Mouse (Mus musculus) limb, embryonic 15.5 days (tissue): Measurements from ENCODE around the gene Ssbp4. TPM values are rescaled to one million over a fixed set of nuclear protein-coding genes. Genes with fewer than 3 reads are reported as not detected.
A peak's percentile ranks its signal among the peaks of the same experiment; 100 is the strongest.

Source experiments
- ATAC-seq: fragments of 200-750 bp; cut with Nextera tagmentation; 2 replicates; pipeline ENCODE4 v1.8.0; 2017; ENCODE audit warnings: low read depth, moderate TSS enrichment; ENCODE audit not compliant: insufficient number of reproducible peaks, low FRiP score, low TSS enrichment
- H3K27ac ChIP-seq: fragments of 300-500 bp; sonication (generic); 2 replicates; pipeline ENCODE4 v1.5.1; 2015; ENCODE audit warnings: moderate library complexity, mild to moderate bottlenecking, inconsistent platforms
- H3K27me3 ChIP-seq: fragments of 300-500 bp; sonication (generic); 2 replicates; pipeline ENCODE4 v1.6.1; 2015; ENCODE audit warnings: inconsistent platforms
- H3K36me3 ChIP-seq: fragments of 300-500 bp; sonication (generic); 2 replicates; pipeline ENCODE4 v1.6.1; 2015; ENCODE audit warnings: inconsistent platforms
- H3K4me1 ChIP-seq: fragments of 300-500 bp; sonication (generic); 2 replicates; pipeline ENCODE4 v1.6.1; 2015; ENCODE audit warnings: inconsistent platforms
- H3K4me2 ChIP-seq: fragments of 300-500 bp; sonication (generic); 2 replicates; pipeline ENCODE4 v1.6.1; 2015; ENCODE audit warnings: mild to moderate bottlenecking, inconsistent platforms
- H3K4me3 ChIP-seq: fragments of 300-500 bp; sonication (generic); 2 replicates; pipeline ENCODE4 v1.5.1; 2015; ENCODE audit warnings: mild to moderate bottlenecking, inconsistent platforms
- H3K9ac ChIP-seq: fragments of 300-500 bp; sonication (generic); 2 replicates; pipeline ENCODE4 v1.6.1; 2015; ENCODE audit warnings: inconsistent platforms
- H3K9me3 ChIP-seq: fragments of 300-500 bp; sonication (generic); 2 replicates; pipeline ENCODE4 v1.6.1; 2016; ENCODE audit warnings: inconsistent platforms
- WGBS: fragments of 180-500 bp; shearing (Covaris S2); methylation state at CpG from one replicate; pipeline ENCODE4 v1.1.7; 2015; 5-methylcytosine and 5-hydroxymethylcytosine counted together
- polyA plus RNA-seq: library from polyadenylated mRNA; unstranded; fragments of >200 nt; fragmentation: Nextera tagmentation; extraction: Ambion mirVana; gene quantifications from 2 replicates; pipeline ENCODE4 v1.2.1, GENCODE M21; 2015

Gene Ssbp4
- polyA plus RNA-seq, 1 experiment from 2014 or later: 119 TPM

DNA sequence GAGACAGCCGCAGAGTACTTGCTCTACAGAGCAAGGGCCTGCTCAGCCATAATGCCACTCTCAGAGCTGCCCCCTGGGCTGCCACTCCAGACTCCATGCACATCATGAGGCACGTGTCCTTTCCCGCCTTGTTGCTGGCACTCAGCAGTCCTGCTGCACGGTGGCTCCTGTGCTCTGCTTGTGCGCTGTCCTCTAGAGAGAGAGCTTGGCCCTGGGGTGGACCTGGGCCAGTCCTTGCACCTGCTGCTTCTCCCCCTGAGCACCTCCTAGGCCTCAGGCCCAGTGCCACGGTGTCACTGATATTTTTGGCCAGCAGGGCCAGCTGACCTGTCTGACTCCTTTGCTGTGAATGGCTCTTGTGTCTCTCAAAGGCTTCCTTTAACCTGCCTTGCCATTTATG lies 37.7 kb downstream of the Ssbp4 start:
- Histone ChIP-seq H3K4me1 (no peaks in the 10 kb centered on the region), H3K9me3 (no peaks in the 10 kb centered on the region), H3K4me3 (no peak overlapping the region), H3K9ac (no peak overlapping the region), H3K4me2 (no peak overlapping the region), H3K36me3 (peaks cover 27% of the 10 kb centered on the region), H3K27me3 (no peaks in the 10 kb centered on the region), H3K27ac (no peak overlapping the region)
- WGBS: 79% methylated on average over 6 of the region's 6 CpGs
- peak; percentile 41; the same call in 1 of the 2 replicates for ATAC-seq

DNA sequence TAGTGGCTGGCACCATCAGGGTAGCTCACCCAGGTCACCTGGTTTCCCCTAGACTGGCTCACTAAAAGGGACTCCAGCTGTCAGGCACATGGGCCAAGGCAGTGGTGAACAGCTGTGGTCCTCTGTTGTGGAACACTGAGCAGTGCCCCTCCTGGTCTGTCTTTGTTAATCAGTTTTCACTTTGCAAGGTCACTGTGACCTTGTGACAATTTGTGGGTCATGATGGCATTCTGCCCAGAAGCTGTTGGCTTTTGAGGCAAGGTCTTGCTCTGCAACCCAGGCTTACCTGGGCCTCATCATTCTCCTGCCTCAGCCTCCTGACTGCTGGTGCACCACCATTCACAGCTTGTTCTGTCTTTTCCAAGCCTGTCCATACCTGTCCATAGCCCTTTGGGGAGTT lies 38.3 kb downstream of the Ssbp4 start:
- no peaks in the 10 kb centered on the region for H3K27me3 ChIP-seq
- H3K36me3 ChIP-seq: peaks cover 27% of the 10 kb centered on the region
- no peak overlapping the region for H3K4me3 ChIP-seq
- H3K27ac ChIP-seq: no peak overlapping the region
- no peak for ATAC-seq
- no peak overlapping the region for H3K9ac ChIP-seq
- H3K4me2 ChIP-seq: no peak overlapping the region
- no peaks in the 10 kb centered on the region for H3K9me3 ChIP-seq
- H3K4me1 ChIP-seq: peaks cover 6% of the 10 kb centered on the region

DNA sequence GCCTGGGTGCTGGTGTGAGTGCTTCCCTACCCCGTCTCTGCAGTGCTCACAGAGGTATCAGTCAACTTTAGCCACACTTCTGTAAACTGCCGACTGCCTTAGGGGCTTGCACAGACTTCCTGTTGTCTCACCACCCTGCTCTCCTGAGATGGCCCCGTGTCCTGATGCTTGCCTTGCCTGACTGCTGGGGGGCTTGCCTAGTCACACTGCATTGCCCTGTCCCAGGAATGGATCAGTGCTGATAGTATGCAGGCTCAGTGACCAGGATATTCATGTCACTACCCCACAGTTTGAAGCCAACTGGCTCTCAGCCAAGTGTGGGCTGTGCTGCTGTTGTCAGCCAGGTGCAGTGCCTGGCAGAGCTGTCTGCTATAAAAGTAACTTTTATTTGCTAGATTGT lies 43.1 kb downstream of the Ssbp4 start:
- H3K27ac ChIP-seq: no peak overlapping the region
- no peak overlapping the region for H3K9ac ChIP-seq
- ATAC-seq: no peak
- H3K36me3 ChIP-seq: peaks cover 7% of the 10 kb centered on the region
- no peak overlapping the region for H3K4me3 ChIP-seq
- 41% methylated on average over 3 of the region's 3 CpGs for WGBS
- no peak overlapping the region for H3K4me2 ChIP-seq
- no peaks in the 10 kb centered on the region for H3K27me3 ChIP-seq
- peaks cover 25% of the 10 kb centered on the region for H3K4me1 ChIP-seq
- H3K9me3 ChIP-seq: no peaks in the 10 kb centered on the region

DNA sequence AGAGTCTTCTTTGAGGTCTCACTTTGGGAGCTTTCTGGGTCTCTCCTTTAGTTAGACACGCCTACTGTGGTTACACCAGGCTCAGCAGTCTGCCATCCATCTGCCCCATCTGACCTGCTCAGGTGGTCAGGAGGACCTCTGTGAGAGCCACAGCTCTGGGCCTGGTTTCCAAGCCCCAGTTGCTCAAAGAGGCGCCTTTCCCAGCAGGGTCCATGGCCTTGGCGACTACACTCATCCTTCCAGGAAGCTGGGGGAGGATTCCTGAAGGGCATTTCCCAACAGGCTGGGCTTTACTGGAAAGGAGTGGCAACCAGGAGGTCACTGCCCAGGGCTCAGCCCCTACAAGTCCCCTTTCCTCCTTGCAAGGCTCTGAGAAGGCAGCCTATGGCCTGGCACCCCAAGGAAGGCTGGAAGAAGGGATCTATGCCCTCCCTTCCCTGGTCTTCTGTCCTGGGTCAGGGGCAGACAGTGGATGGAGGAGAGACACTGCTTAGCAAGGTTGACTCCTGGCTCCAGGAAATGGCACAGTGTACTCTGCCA lies 43.9 kb downstream of the Ssbp4 start:
- Histone ChIP-seq H3K9ac (no peak overlapping the region), H3K4me1 (peaks cover 32% of the 10 kb centered on the region), H3K4me2 (no peak overlapping the region), H3K9me3 (no peaks in the 10 kb centered on the region), H3K4me3 (no peak overlapping the region), H3K36me3 (peaks cover 4% of the 10 kb centered on the region), H3K27me3 (no peaks in the 10 kb centered on the region), H3K27ac (no peak overlapping the region)
- no peak for ATAC-seq
- 76% methylated on average over 3 of the region's 3 CpGs for WGBS

GRCm38 (mm10) chr8:70563763-70564387 lies 44.8 kb downstream of the Ssbp4 start:
- Histone ChIP-seq H3K4me1 (peaks cover 35% of the 10 kb centered on the region), H3K9ac (no peak overlapping the region), H3K36me3 (peaks cover 3% of the 10 kb centered on the region; the same call in 1 of the 2 replicates), H3K4me3 (no peak overlapping the region), H3K9me3 (no peaks in the 10 kb centered on the region), H3K27ac (no peak overlapping the region), H3K4me2 (no peak overlapping the region), H3K27me3 (no peaks in the 10 kb centered on the region)
- no peak for ATAC-seq
- 89% methylated on average over 6 of the region's 6 CpGs for WGBS

DNA sequence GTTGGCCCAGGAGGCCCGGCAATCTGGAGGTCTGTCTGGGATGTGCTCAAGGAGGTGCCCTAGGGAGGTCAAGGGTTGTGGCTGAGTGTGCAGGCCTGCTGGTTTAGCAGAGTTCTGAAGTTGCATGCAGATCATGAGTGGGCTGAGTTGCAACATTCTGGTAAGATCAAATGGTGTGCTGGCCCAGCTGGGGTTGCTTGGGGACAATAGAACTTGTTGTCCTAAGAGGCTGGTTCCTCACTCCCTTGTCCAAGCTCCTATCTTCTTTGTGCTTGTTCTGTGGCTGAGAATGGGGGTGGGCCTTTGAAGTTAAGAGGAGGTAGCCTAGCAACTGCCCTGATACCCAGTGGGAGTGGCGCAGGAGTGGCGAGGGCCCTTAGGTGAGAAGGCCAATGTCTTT lies 45.9 kb downstream of the Ssbp4 start:
- H3K4me3 ChIP-seq: no peak overlapping the region
- H3K9ac ChIP-seq: no peak overlapping the region
- no peak overlapping the region for H3K27ac ChIP-seq
- H3K9me3 ChIP-seq: no peaks in the 10 kb centered on the region
- no peaks in the 10 kb centered on the region for H3K27me3 ChIP-seq
- peaks cover 42% of the 10 kb centered on the region for H3K4me1 ChIP-seq
- 77% methylated on average over 3 of the region's 3 CpGs for WGBS
- no peak for ATAC-seq
- no peak overlapping the region for H3K4me2 ChIP-seq
- peaks cover 3% of the 10 kb centered on the region; the same call in 1 of the 2 replicates for H3K36me3 ChIP-seq

GRCm38 (mm10) chr8:70561809-70562535 lies 46.7 kb downstream of the Ssbp4 start:
- H3K27ac ChIP-seq: peak overlapping the region; percentile 47; the same call in 1 of the 2 replicates
- ATAC-seq: no peak

GRCm38 (mm10) chr8:70561357-70561756 lies 47.3 kb downstream of the Ssbp4 start:
- no peak for ATAC-seq
- H3K9me3 ChIP-seq: no peaks in the 10 kb centered on the region
- peaks cover 44% of the 10 kb centered on the region for H3K4me1 ChIP-seq
- no peaks in the 10 kb centered on the region for H3K27me3 ChIP-seq
- peak overlapping the region; percentile 47 for H3K27ac ChIP-seq
- no peak overlapping the region for H3K4me3 ChIP-seq
- H3K36me3 ChIP-seq: peaks cover 8% of the 10 kb centered on the region
- 63% methylated on average over 4 of the region's 4 CpGs for WGBS
- H3K9ac ChIP-seq: no peak overlapping the region
- no peak overlapping the region for H3K4me2 ChIP-seq

More at GRCm38 (mm10) chr8:70561809-70562535, 46.7 kb downstream of the Ssbp4 start:
- no peak overlapping the region for H3K4me2 ChIP-seq
- H3K36me3 ChIP-seq: peaks cover 8% of the 10 kb centered on the region
- H3K9me3 ChIP-seq: no peaks in the 10 kb centered on the region
- H3K4me3 ChIP-seq: no peak overlapping the region
- H3K4me1 ChIP-seq: peaks cover 44% of the 10 kb centered on the region
- no peaks in the 10 kb centered on the region for H3K27me3 ChIP-seq
- WGBS: 66% methylated on average over 7 of the region's 7 CpGs
- H3K9ac ChIP-seq: no peak overlapping the region

DNA sequence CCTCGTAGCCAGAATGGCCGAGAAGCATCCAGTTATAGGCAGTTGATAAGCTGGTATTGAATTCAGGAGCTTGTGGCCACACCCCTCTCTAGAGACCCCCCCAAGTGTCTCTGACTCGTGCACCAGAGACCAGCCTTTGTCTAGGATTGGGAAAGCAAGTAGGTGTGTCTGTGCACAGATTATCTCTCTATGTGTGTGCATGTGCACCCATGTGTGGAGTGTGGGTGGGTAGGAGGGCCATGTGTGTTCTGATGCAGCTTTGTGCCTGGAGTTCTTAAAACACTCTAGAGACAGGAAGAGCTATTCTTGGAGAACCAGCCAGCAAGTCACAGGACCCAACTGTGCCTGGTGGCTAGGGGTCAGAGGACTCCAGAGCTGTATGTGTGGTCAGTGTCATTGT lies 48.1 kb downstream of the Ssbp4 start:
- ATAC-seq: no peak

GRCm38 (mm10) chr8:70560096-70560495 lies 48.6 kb downstream of the Ssbp4 start:
- peaks cover 11% of the 10 kb centered on the region for H3K36me3 ChIP-seq
- H3K27me3 ChIP-seq: no peaks in the 10 kb centered on the region
- no peak overlapping the region for H3K27ac ChIP-seq
- 83% methylated on average over 2 of the region's 2 CpGs for whole genome bisulfite sequencing
- peaks cover 36% of the 10 kb centered on the region for H3K4me1 ChIP-seq
- no peaks in the 10 kb centered on the region for H3K9me3 ChIP-seq
- no peak overlapping the region for H3K9ac ChIP-seq
- ATAC-seq: no peak
- H3K4me2 ChIP-seq: no peak overlapping the region
- H3K4me3 ChIP-seq: no peak overlapping the region

More for the DNA sequence above, 48.1 kb downstream of the Ssbp4 start:
- Histone ChIP-seq H3K9me3 (no peaks in the 10 kb centered on the region), H3K27me3 (no peaks in the 10 kb centered on the region), H3K9ac (no peak overlapping the region), H3K4me3 (no peak overlapping the region), H3K36me3 (peaks cover 11% of the 10 kb centered on the region), H3K4me2 (no peak overlapping the region), H3K4me1 (peaks cover 40% of the 10 kb centered on the region), H3K27ac (no peak overlapping the region)
- 69% methylated on average over 3 of the region's 3 CpGs for WGBS

DNA sequence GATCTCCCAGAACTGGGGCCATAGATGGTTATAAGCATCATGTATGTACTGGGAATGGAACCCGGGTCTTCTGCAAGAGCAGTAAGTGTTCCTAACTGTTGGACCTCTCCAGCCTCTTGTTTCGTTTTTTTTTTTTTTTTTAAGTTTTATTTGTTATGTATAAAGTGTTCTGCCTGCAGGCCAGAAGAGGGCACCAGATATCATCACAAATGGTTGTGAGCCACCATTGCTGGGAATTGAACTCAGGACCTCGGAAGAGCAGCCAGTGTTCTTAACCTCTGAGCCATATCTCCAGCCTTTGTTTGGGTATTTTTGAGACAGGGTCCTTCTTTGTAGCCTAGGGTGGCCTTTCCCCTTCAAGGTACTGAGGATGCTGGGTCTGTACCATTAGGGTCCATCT lies 49.7 kb downstream of the Ssbp4 start:
- Histone ChIP-seq H3K4me3 (no peak overlapping the region), H3K9me3 (no peaks in the 10 kb centered on the region), H3K4me1 (peaks cover 29% of the 10 kb centered on the region), H3K36me3 (peaks cover 11% of the 10 kb centered on the region), H3K4me2 (no peak overlapping the region), H3K9ac (no peak overlapping the region), H3K27me3 (no peaks in the 10 kb centered on the region), H3K27ac (no peak overlapping the region)
- 71% methylated on average over 3 of the region's 3 CpGs for WGBS
- ATAC-seq: no peak

GRCm38 (mm10) chr8:70558334-70558733 lies 50.3 kb downstream of the Ssbp4 start:
- Histone ChIP-seq H3K27me3 (no peaks in the 10 kb centered on the region), H3K9ac (0 out of 2 replicates have a peak overlapping the region, but pooled peaks have one; percentile 1), H3K36me3 (peaks cover 11% of the 10 kb centered on the region), H3K9me3 (no peaks in the 10 kb centered on the region), H3K27ac (no peak overlapping the region), H3K4me3 (no peak overlapping the region), H3K4me2 (no peak overlapping the region), H3K4me1 (peaks cover 35% of the 10 kb centered on the region)
- WGBS: 60% methylated on average over 4 of the region's 4 CpGs
- ATAC-seq: no peak
